Mouse (Mus musculus) lung, embryonic 14.5 days (tissue): ENCODE measurements at regions not wholly inside any gene's neighbourhood (a gene's known extent, or its start where the extent isn't known, plus 50 kb on each side); places are given as distances from the start of the nearest gene placed in this dataset.

Source experiments
- ATAC-seq: fragments of 200-750 bp; cut with Nextera tagmentation; 2 replicates; pipeline ENCODE4 v1.8.0; 2017; ENCODE audit warnings: mild to moderate bottlenecking, moderate TSS enrichment, moderate library complexity; ENCODE audit not compliant: insufficient read depth
- DNase-seq: peaks from one replicate; pipeline ENCODE4 v3.0.0-alpha.2; 2015
- H3K27ac ChIP-seq: fragments of 300-500 bp; sonication (generic); 2 replicates; pipeline ENCODE4 v1.5.1; 2014; ENCODE audit warnings: low read depth, mild to moderate bottlenecking, moderate library complexity
- H3K27me3 ChIP-seq: fragments of 300-500 bp; sonication (generic); 2 replicates; pipeline ENCODE4 v1.6.1; 2014; ENCODE audit warnings: low read length, control low read depth; ENCODE audit not compliant: insufficient read depth
- H3K36me3 ChIP-seq: fragments of 300-500 bp; sonication (generic); 2 replicates; pipeline ENCODE4 v1.6.1; 2014; ENCODE audit warnings: control low read depth; ENCODE audit not compliant: insufficient read depth
- H3K4me1 ChIP-seq: fragments of 300-500 bp; sonication (generic); 2 replicates; pipeline ENCODE4 v1.6.1; 2014; ENCODE audit warnings: antibody characterized with exemption, control low read depth; ENCODE audit not compliant: insufficient read depth
- H3K4me2 ChIP-seq: fragments of 300-500 bp; sonication (generic); 2 replicates; pipeline ENCODE4 v1.6.1; 2014; ENCODE audit warnings: mild to moderate bottlenecking
- H3K4me3 ChIP-seq: fragments of 300-500 bp; sonication (generic); 2 replicates; pipeline ENCODE4 v1.5.1; 2014; ENCODE audit warnings: low read depth, low read length
- H3K9ac ChIP-seq: fragments of 300-500 bp; sonication (generic); 2 replicates; pipeline ENCODE4 v1.6.1; 2014
- H3K9me3 ChIP-seq: fragments of 300-500 bp; sonication (generic); 2 replicates; pipeline ENCODE4 v1.6.1; 2016; ENCODE audit warnings: low read depth, low read length, control low read depth
- CTCF ChIP-seq: IDR thresholded peaks from 2 replicates; pipeline ENCODE4 v1.5.1; 2016; ENCODE audit warnings: antibody characterized with exemption, low read depth
- WGBS: fragments of 180-500 bp; shearing (Covaris S2); extraction: QIAGEN DNeasy Blood & Tissue Kit; methylation state at CpG from one replicate; pipeline ENCODE4 v1.1.7; 2014; 5-methylcytosine and 5-hydroxymethylcytosine counted together

- 63% methylated on average over 8 of the region's 8 CpGs for WGBS
- Histone ChIP-seq H3K4me2 (no peak overlapping the region), H3K27me3 (no peaks in the 10 kb centered on the region), H3K9me3 (no peaks in the 10 kb centered on the region), H3K9ac (no peak overlapping the region), H3K27ac (no peak overlapping the region), H3K4me1 (no peaks in the 10 kb centered on the region), H3K36me3 (no peaks in the 10 kb centered on the region), H3K4me3 (no peak overlapping the region)
- ATAC-seq = no peak
- no peak for DNase-seq
- TF ChIP-seq CTCF = no peak
Observed at GRCm38 (mm10) chr2:9801484-9801883, 79.6 kb upstream of the 4930412O13Rik start.

- DNase-seq (peak; percentile 21), ATAC-seq (no peak)
- no peak for TF ChIP-seq CTCF
- Histone ChIP-seq H3K9ac (no peak overlapping the region), H3K9me3 (no peaks in the 10 kb centered on the region), H3K36me3 (no peaks in the 10 kb centered on the region), H3K4me1 (no peaks in the 10 kb centered on the region), H3K27me3 (no peaks in the 10 kb centered on the region), H3K27ac (no peak overlapping the region), H3K4me2 (no peak overlapping the region), H3K4me3 (no peak overlapping the region)
- 56% methylated on average over 3 of the region's 3 CpGs for WGBS
Observed at GRCm38 (mm10) chr2:9804306-9804705, 76.7 kb upstream of the 4930412O13Rik start.

GRCm38 (mm10) chr2:9805590-9805989, 75.5 kb upstream of the 4930412O13Rik start:
- WGBS = 64% methylated on average over 6 of the region's 6 CpGs
- no peak overlapping the region for H3K4me2 ChIP-seq
- no peaks in the 10 kb centered on the region for H3K36me3 ChIP-seq
- no peak for ATAC-seq
- H3K4me3 ChIP-seq = no peak overlapping the region
- no peaks in the 10 kb centered on the region for H3K9me3 ChIP-seq
- no peaks in the 10 kb centered on the region for H3K4me1 ChIP-seq
- no peak for DNase-seq
- no peak overlapping the region for H3K9ac ChIP-seq
- no peaks in the 10 kb centered on the region for H3K27me3 ChIP-seq
- no peak for TF ChIP-seq CTCF
- no peak overlapping the region for H3K27ac ChIP-seq
